ENCODE assay signal across 9 mouse cellular contexts in genomic region chr13:102744481-102745269, GRCm38 (mm10). TPM values are rescaled to one million over a fixed set of nuclear protein-coding genes. Genes with fewer than 3 reads are reported as not detected.
DNase-seq lines count a peak whose midpoint lies in the region; ATAC-seq and TF ChIP-seq lines count a peak whose summit lies in the region.
"Had no signal": no experiment of that assay in that cellular context is flagged by ENCODE, and none has a peak within 500 bp of the region (broad histone marks: within the 10 kb centered on the region; RNA-seq: fewer than 3 reads in every experiment).

No protein-coding gene starts in this region.

- H3K4me1 ChIP-seq in kidney, embryonic 14.5 days (ENCODE audit: control insufficient read depth, insufficient read depth, low read length), result no peaks in the 10 kb centered on the region
- H3K4me1 ChIP-seq in G1E (ENCODE audit: insufficient read depth, low read depth, low read length), result no peaks in the 10 kb centered on the region
- no peaks in the 10 kb centered on the region for H3K4me1 ChIP-seq in stomach, embryonic 14.5 days (ENCODE audit: control insufficient read depth, insufficient read depth, low read length)
- H3K4me1 ChIP-seq: embryonic facial prominence, embryonic 15.5 days had no signal

- H3K9ac ChIP-seq in kidney, embryonic 14.5 days (ENCODE audit: low read depth, low read length), result no peak overlapping the region
- no peak overlapping the region for H3K9ac ChIP-seq in stomach, embryonic 14.5 days (replicated peaks; ENCODE audit: low read depth, low read length)
- H3K9ac ChIP-seq: embryonic facial prominence, embryonic 15.5 days had no signal

- peak; percentile 66 for DNase-seq in kidney, adult 18-20 months
- DNase-seq in G1E (ENCODE audit: low spot score), result peak; percentile 25
- DNase-seq in cerebellum, postnatal 14 days, result peak; percentile 59 to 67
- DNase-seq in frontal cortex, postnatal 36 days (ENCODE audit: low spot score in 2 of 2), result peak; percentile 54 to 73
- peak; percentile 66 for DNase-seq in layer of hippocampus, adult 9-11 months

- TF ChIP-seq CTCF in G1E (IDR thresholded peaks at IDR 0.05; ENCODE audit: low read depth, low read length), result peak; percentile 72

- no peak overlapping the region for H3K27ac ChIP-seq in kidney, embryonic 14.5 days (ENCODE audit: low read depth, low read length)
- no peak overlapping the region for H3K27ac ChIP-seq in stomach, embryonic 14.5 days (ENCODE audit: low read length)
- H3K27ac ChIP-seq: embryonic facial prominence, embryonic 15.5 days had no signal

- H3K4me3 ChIP-seq in kidney, embryonic 14.5 days (ENCODE audit: low read length), result no peak overlapping the region
- no peak overlapping the region for H3K4me3 ChIP-seq in G1E (ENCODE audit: low read depth, low read length)
- no peak overlapping the region for H3K4me3 ChIP-seq in stomach, embryonic 14.5 days (ENCODE audit: low read depth, low read length)
- H3K4me3 ChIP-seq: embryonic facial prominence, embryonic 15.5 days had no signal

- 65% methylated on average over 9 of the region's 9 CpGs for WGBS in kidney, embryonic 14.5 days
- 72% methylated on average over 9 of the region's 9 CpGs for WGBS in stomach, embryonic 14.5 days

- ATAC-seq in kidney, embryonic 14.5 days (ENCODE audit: low FRiP score, low TSS enrichment), result no peak
- no peak for ATAC-seq in G1E (ENCODE audit: extremely low read depth, insufficient number of reproducible peaks, low FRiP score, poor library complexity, severe bottlenecking)
- peak; percentile 77 for ATAC-seq in megakaryocyte, adult 5-6 weeks (ENCODE audit: poor library complexity, severe bottlenecking)
- 0 out of 2 replicates have a peak, but pooled peaks have one; percentile 14 for ATAC-seq in stomach, embryonic 14.5 days (ENCODE audit: insufficient number of reproducible peaks, insufficient read depth, low FRiP score, low read depth)

- no peak overlapping the region for H3K4me2 ChIP-seq in kidney, embryonic 14.5 days (replicated peaks; ENCODE audit: low read depth, low read length)
- no peak overlapping the region for H3K4me2 ChIP-seq in stomach, embryonic 14.5 days (replicated peaks; ENCODE audit: low read depth, low read length)
- H3K4me2 ChIP-seq: embryonic facial prominence, embryonic 15.5 days had no signal

- no peaks in the 10 kb centered on the region for H3K9me3 ChIP-seq in kidney, embryonic 14.5 days (ENCODE audit: control insufficient read depth, low read length)
- no peaks in the 10 kb centered on the region for H3K9me3 ChIP-seq in G1E (replicated peaks)
- H3K9me3 ChIP-seq in stomach, embryonic 14.5 days (ENCODE audit: control insufficient read depth, low read depth, low read length), result no peaks in the 10 kb centered on the region
- H3K9me3 ChIP-seq: embryonic facial prominence, embryonic 15.5 days had no signal

- H3K36me3 ChIP-seq in kidney, embryonic 14.5 days (ENCODE audit: control insufficient read depth, insufficient read depth, low read length), result peaks cover 37% of the 10 kb centered on the region
- H3K36me3 ChIP-seq in G1E (replicated peaks), result no peaks in the 10 kb centered on the region
- peaks cover 24% of the 10 kb centered on the region for H3K36me3 ChIP-seq in stomach, embryonic 14.5 days (ENCODE audit: control insufficient read depth, insufficient read depth, low read length)

- H3K27me3 ChIP-seq in kidney, embryonic 14.5 days (ENCODE audit: control insufficient read depth, insufficient read depth, low read length), result no peaks in the 10 kb centered on the region
- no peaks in the 10 kb centered on the region for H3K27me3 ChIP-seq in G1E (ENCODE audit: insufficient read depth, low read length)
- H3K27me3 ChIP-seq in stomach, embryonic 14.5 days (ENCODE audit: control insufficient read depth, insufficient read depth, low read length), result no peaks in the 10 kb centered on the region
- H3K27me3 ChIP-seq: embryonic facial prominence, embryonic 15.5 days had no signal

RNA-seq across cellular contexts. Expression of gene Cd180, which starts 51.3 kb away (rescaled TPM):
- 0.40 and 0.60 TPM in 2 replicates for polyA plus RNA-seq in kidney, embryonic 14.5 days (2014; fragmentation: Nextera tagmentation; extraction: Ambion mirVana)
- total RNA-seq in G1E (2014; fragmentation: Nextera tagmentation), result not detected in 2 replicates
- total RNA-seq in G1E (2017), result 1.3 and 2.1 TPM in 2 replicates
- not detected in 2 replicates for polyA plus RNA-seq in G1E (2012)
- 223 and 239 TPM in 2 replicates for total RNA-seq in megakaryocyte, adult 5-6 weeks (2015)
- 49.9 and 60.6 TPM in 2 replicates for total RNA-seq in megakaryocyte, adult 5-6 weeks (2017)
- polyA plus RNA-seq in stomach, embryonic 14.5 days (2014; fragmentation: Nextera tagmentation; extraction: Ambion mirVana), result 0.59 and 0.81 TPM in 2 replicates

Comparison
In these comparisons a context has a peak if more than half of its experiments do, and no peak if none do; other contexts are left out.
1. ATAC-seq: peak in megakaryocyte, adult 5-6 weeks (single experiment) and stomach, embryonic 14.5 days (single experiment); none in kidney, embryonic 14.5 days (single experiment) and G1E (single experiment).
2. Peak in every context shown above with its lines, with median percentiles within 50 percentile points of each other: DNase-seq.